Mouse (Mus musculus) lung, adult 2 months (tissue): ENCODE measurements around the gene Olfr693.
"Not testable (repeated sequence)": the region's sequence is repeated elsewhere in the genome, so short reads cannot be mapped to it uniquely, and the experiment has no call there.

Experiments used
- CTCF ChIP-seq: fragments of 200-500 bp; IDR thresholded peaks from 2 replicates; pipeline ENCODE4 v1.5.1; 2011; ENCODE audit warnings: mild to moderate bottlenecking, low read length, control low read depth; ENCODE audit not compliant: insufficient read depth
- POLR2A ChIP-seq: fragments of 200-500 bp; IDR thresholded peaks from 2 replicates; pipeline ENCODE4 v1.6.1; 2011; ENCODE audit warnings: low read depth, mild to moderate bottlenecking, control low read depth, low read length, borderline replicate concordance; ENCODE audit errors: extremely low read depth

- not testable (repeated sequence) for TF ChIP-seq CTCF, POLR2A
These were observed 27.3 kb upstream of the Olfr693 start for GRCm38 (mm10) chr7:106707705-106708104.
